26 mouse cellular contexts compared by ENCODE assay signal in the genomic region with DNA sequence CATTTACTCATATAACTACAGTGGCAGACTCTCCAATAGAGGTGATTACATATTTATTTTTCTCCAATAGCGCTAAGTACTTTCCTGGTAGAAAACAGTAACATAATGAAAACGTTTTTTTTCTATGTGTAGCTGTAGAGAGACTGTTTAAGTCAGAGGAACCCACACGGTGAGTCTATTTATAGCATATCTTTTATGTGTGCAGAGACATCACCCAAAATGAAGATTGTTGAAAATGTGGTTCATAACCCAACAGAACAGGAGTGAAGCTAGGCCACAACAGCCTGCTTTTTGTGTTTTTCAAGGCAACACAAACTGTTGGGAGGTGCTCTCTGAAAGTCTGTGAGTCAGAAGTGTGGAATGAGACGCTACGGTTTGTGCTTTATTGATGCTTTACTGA. TPM values are rescaled to one million over a fixed set of nuclear protein-coding genes. Genes with fewer than 3 reads are reported as not detected.
A peak's percentile ranks its signal among the peaks of the same experiment; 100 is the strongest.
DNase-seq lines count a peak whose midpoint lies in the region; ATAC-seq lines count a peak whose summit lies in the region.
"Had no signal": no experiment of that assay in that cellular context is flagged by ENCODE, and none has a peak within 500 bp of the region (broad histone marks: within the 10 kb centered on the region; RNA-seq: fewer than 3 reads in every experiment).

No protein-coding gene starts in this region.

- H3K27ac ChIP-seq in heart, embryonic 16.5 days (ENCODE audit: low read length): peak overlapping the region; percentile 33; the same call in 1 of the 2 replicates
- H3K27ac ChIP-seq: hindbrain, embryonic 14.5 days; intestine, embryonic 15.5 days; limb, embryonic 12.5 days; midbrain, embryonic 10.5 days had no signal

- no peaks in the 10 kb centered on the region for H3K9me3 ChIP-seq in heart, embryonic 16.5 days (replicated peaks; ENCODE audit: control insufficient read depth, low read length)
- H3K9me3 ChIP-seq: intestine, embryonic 15.5 days; limb, embryonic 12.5 days; midbrain, embryonic 10.5 days had no signal

- 41% methylated on average over 5 of the region's 5 CpGs for WGBS in heart, embryonic 16.5 days

- no peak for DNase-seq in heart, adult 8-10 months (ENCODE audit: low spot score)
- peak; percentile 46 for DNase-seq in CD4-positive, CD25-positive, alpha-beta regulatory T cell, adult 2 months (ENCODE audit: low read depth, low spot score)
- DNase-seq in T-cell, adult 2 months (ENCODE audit: low spot score): peak; percentile 37
- DNase-seq in thymus, postnatal 25 days: peak; percentile 60
- no peak for DNase-seq in left cerebral cortex, adult 8-10 months (ENCODE audit: low spot score in 2 of 2)
- no peak for DNase-seq in right cerebral cortex, postnatal 14 days
- DNase-seq: adrenal gland, adult 8-10 months; cerebellum, adult 8-10 months; gastrocnemius, postnatal 25 days; heart, adult 18-20 months; heart, postnatal 14 days; kidney, adult 8-10 months; kidney, postnatal 10 days; layer of hippocampus, postnatal 36 days; liver, postnatal 0 days; right cerebral cortex, postnatal 4 days had no signal

- H3K4me3 ChIP-seq in heart, embryonic 16.5 days (ENCODE audit: low read length): no peak overlapping the region
- H3K4me3 ChIP-seq: intestine, embryonic 15.5 days; limb, embryonic 12.5 days; midbrain, embryonic 10.5 days; myocyte had no signal

- no peak for ATAC-seq in heart, embryonic 16.5 days (replicated peaks; ENCODE audit: extremely low read depth, insufficient read depth, low FRiP score)
- ATAC-seq: forebrain, embryonic 14.5 days; intestine, embryonic 15.5 days; liver, postnatal 0 days; lung, postnatal 0 days; midbrain, embryonic 16.5 days had no signal

- peaks cover 19% of the 10 kb centered on the region for H3K4me1 ChIP-seq in heart, embryonic 16.5 days (ENCODE audit: control insufficient read depth, insufficient read depth, low read length)
- H3K4me1 ChIP-seq: intestine, embryonic 15.5 days; limb, embryonic 12.5 days; midbrain, embryonic 10.5 days had no signal

- no peaks in the 10 kb centered on the region for H3K27me3 ChIP-seq in heart, embryonic 16.5 days (ENCODE audit: control insufficient read depth, insufficient read depth, low read length)
- H3K27me3 ChIP-seq: intestine, embryonic 15.5 days; limb, embryonic 12.5 days had no signal

- H3K4me2 ChIP-seq in heart, embryonic 16.5 days (ENCODE audit: low read depth, low read length): no peak overlapping the region
- H3K4me2 ChIP-seq: hindbrain, embryonic 14.5 days; intestine, embryonic 15.5 days; limb, embryonic 12.5 days; liver, embryonic 11.5 days had no signal

- H3K9ac ChIP-seq in heart, embryonic 16.5 days (ENCODE audit: low read length): no peak overlapping the region
- H3K9ac ChIP-seq: hindbrain, embryonic 14.5 days; intestine, embryonic 15.5 days; limb, embryonic 12.5 days; liver, postnatal 0 days had no signal

- H3K36me3 ChIP-seq in heart, embryonic 16.5 days (ENCODE audit: control insufficient read depth, insufficient read depth): no peaks in the 10 kb centered on the region
- H3K36me3 ChIP-seq: intestine, embryonic 15.5 days; limb, embryonic 12.5 days; midbrain, embryonic 10.5 days had no signal

RNA-seq across cellular contexts. Expression of a gene that starts 24.2 kb away (rescaled TPM):
- 3.6 and 3.9 TPM in 2 replicates for polyA plus RNA-seq in heart, embryonic 16.5 days (2015; fragmentation: Nextera tagmentation; extraction: Ambion mirVana)
- 10 to 100 TPM in 1 of 4 experiments, 1 to 10 TPM in 3; 8.3 to 10.7 (median 9.3) TPM for total RNA-seq in heart, adult 8-10 months (2022)
- 10 to 100 TPM; 81.9 to 98.5 (median 91.1) TPM for total RNA-seq in left cerebral cortex, adult 8-10 months (2022)

Comparison
In these comparisons a context has a peak if more than half of its experiments do, and no peak if none do; other contexts are left out.
1. DNase-seq: peak in CD4-positive, CD25-positive, alpha-beta regulatory T cell, adult 2 months (single experiment), T-cell, adult 2 months (single experiment) and thymus, postnatal 25 days (single experiment); none in heart, adult 8-10 months (single experiment), left cerebral cortex, adult 8-10 months (0 of 2) and right cerebral cortex, postnatal 14 days (single experiment).
2. RNA of a gene that starts 24.2 kb away (total RNA-seq): 81.9 to 98.5 TPM in left cerebral cortex, adult 8-10 months; 8.3 to 10.7 TPM in heart, adult 8-10 months; every median in the first group is over 4 times any median in the second.